Mouse (Mus musculus) limb, embryonic 12.5 days (tissue): ENCODE measurements at regions not wholly inside any gene's neighbourhood (a gene's known extent, or its start where the extent isn't known, plus 50 kb on each side); places are given as distances from the start of the nearest gene placed in this dataset.

Source experiments
- ATAC-seq: fragments of 200-750 bp; cut with Nextera tagmentation; 2 replicates; pipeline ENCODE4 v1.8.0; 2017; ENCODE audit warnings: low read depth, moderate TSS enrichment; ENCODE audit not compliant: insufficient number of reproducible peaks, insufficient read depth, low FRiP score, low TSS enrichment
- H3K27ac ChIP-seq: fragments of 300-500 bp; sonication (generic); 2 replicates; pipeline ENCODE4 v1.5.1; 2016; ENCODE audit warnings: mild to moderate bottlenecking, moderate library complexity
- H3K27me3 ChIP-seq: fragments of 300-500 bp; sonication (generic); 2 replicates; pipeline ENCODE4 v1.6.1; 2016; ENCODE audit warnings: mild to moderate bottlenecking, moderate library complexity
- H3K36me3 ChIP-seq: fragments of 300-500 bp; sonication (generic); 2 replicates; pipeline ENCODE4 v1.6.1; 2016; ENCODE audit warnings: mild to moderate bottlenecking, moderate library complexity
- H3K4me1 ChIP-seq: fragments of 300-500 bp; sonication (generic); replicated peaks from 2 replicates; pipeline ENCODE4 v1.6.1; 2016
- H3K4me2 ChIP-seq: fragments of 300-500 bp; sonication (generic); 2 replicates; pipeline ENCODE4 v1.6.1; 2016; ENCODE audit warnings: mild to moderate bottlenecking, moderate library complexity
- H3K4me3 ChIP-seq: fragments of 300-500 bp; sonication (generic); replicated peaks from 2 replicates; pipeline ENCODE4 v1.5.1; 2016; ENCODE audit warnings: mild to moderate bottlenecking
- H3K9ac ChIP-seq: fragments of 300-500 bp; sonication (generic); replicated peaks from 2 replicates; pipeline ENCODE4 v1.6.1; 2016; ENCODE audit warnings: mild to moderate bottlenecking, moderate library complexity
- H3K9me3 ChIP-seq: fragments of 300-500 bp; sonication (generic); 2 replicates; pipeline ENCODE4 v1.6.1; 2016; ENCODE audit warnings: mild to moderate bottlenecking, moderate library complexity
- WGBS: fragments of 180-500 bp; shearing (Covaris S2); methylation state at CpG from one replicate; pipeline ENCODE4 v1.1.7; 2016; 5-methylcytosine and 5-hydroxymethylcytosine counted together

GRCm38 (mm10) chr16:55480304-55480703 is 182.5 kb upstream of the Zpld1 start:
- 0 out of 2 replicates have a peak, but pooled peaks have one; percentile 68 for ATAC-seq
- Histone ChIP-seq H3K4me3 (no peak overlapping the region), H3K9me3 (no peaks in the 10 kb centered on the region), H3K9ac (no peak overlapping the region), H3K27ac (no peak overlapping the region), H3K36me3 (no peaks in the 10 kb centered on the region), H3K4me2 (no peak overlapping the region), H3K27me3 (no peaks in the 10 kb centered on the region; the same call in 1 of the 2 replicates), H3K4me1 (no peaks in the 10 kb centered on the region; the same call in 1 of the 2 replicates)
- WGBS, result 54% methylated on average over 7 of the region's 7 CpGs

- Histone ChIP-seq H3K9ac (no peak overlapping the region), H3K27ac (no peak overlapping the region), H3K4me2 (peak overlapping the region; percentile 30), H3K4me1 (no peaks in the 10 kb centered on the region; the same call in 1 of the 2 replicates), H3K9me3 (no peaks in the 10 kb centered on the region), H3K27me3 (no peaks in the 10 kb centered on the region), H3K36me3 (no peaks in the 10 kb centered on the region), H3K4me3 (no peak overlapping the region)
- 20% methylated on average over 17 of the region's 17 CpGs for WGBS
- ATAC-seq, result 0 out of 2 replicates have a peak, but pooled peaks have one; percentile 45
Measured at GRCm38 (mm10) chr16:55476544-55477208, 178.9 kb upstream of the Zpld1 start.

- H3K9me3 ChIP-seq, result no peaks in the 10 kb centered on the region
- H3K4me2 ChIP-seq, result no peak overlapping the region
- H3K36me3 ChIP-seq, result no peaks in the 10 kb centered on the region
- H3K9ac ChIP-seq, result no peak overlapping the region
- 72% methylated on average over 7 of the region's 7 CpGs for WGBS
- H3K4me1 ChIP-seq, result no peaks in the 10 kb centered on the region; the same call in 1 of the 2 replicates
- no peaks in the 10 kb centered on the region for H3K27me3 ChIP-seq
- no peak overlapping the region for H3K4me3 ChIP-seq
- no peak for ATAC-seq
- H3K27ac ChIP-seq, result no peak overlapping the region
Measured at GRCm38 (mm10) chr16:55474950-55475525, 177.3 kb upstream of the Zpld1 start.

GRCm38 (mm10) chr16:55471396-55471795 is 173.6 kb upstream of the Zpld1 start:
- H3K4me3 ChIP-seq, result no peak overlapping the region
- H3K9me3 ChIP-seq, result no peaks in the 10 kb centered on the region
- H3K27ac ChIP-seq, result no peak overlapping the region
- no peak overlapping the region for H3K9ac ChIP-seq
- H3K36me3 ChIP-seq, result no peaks in the 10 kb centered on the region
- no peak for ATAC-seq
- no peak overlapping the region for H3K4me2 ChIP-seq
- peaks cover 7% of the 10 kb centered on the region for H3K4me1 ChIP-seq
- no peaks in the 10 kb centered on the region for H3K27me3 ChIP-seq
- WGBS, result 50% methylated on average over 4 of the region's 4 CpGs

GRCm38 (mm10) chr16:55470721-55471120 is 172.9 kb upstream of the Zpld1 start:
- H3K27me3 ChIP-seq, result no peaks in the 10 kb centered on the region
- H3K9me3 ChIP-seq, result no peaks in the 10 kb centered on the region
- H3K36me3 ChIP-seq, result no peaks in the 10 kb centered on the region
- ATAC-seq, result no peak
- peaks cover 7% of the 10 kb centered on the region for H3K4me1 ChIP-seq
- 52% methylated on average over 13 of the region's 13 CpGs for WGBS
- H3K9ac ChIP-seq, result no peak overlapping the region
- no peak overlapping the region for H3K4me2 ChIP-seq
- no peak overlapping the region for H3K4me3 ChIP-seq
- H3K27ac ChIP-seq, result no peak overlapping the region

GRCm38 (mm10) chr16:55469703-55470102 is 171.9 kb upstream of the Zpld1 start:
- H3K27ac ChIP-seq, result no peak overlapping the region
- H3K27me3 ChIP-seq, result no peaks in the 10 kb centered on the region
- H3K36me3 ChIP-seq, result no peaks in the 10 kb centered on the region
- no peak overlapping the region for H3K4me3 ChIP-seq
- H3K4me2 ChIP-seq, result no peak overlapping the region
- WGBS, result 69% methylated on average over 3 of the region's 3 CpGs
- H3K9me3 ChIP-seq, result no peaks in the 10 kb centered on the region
- H3K4me1 ChIP-seq, result peaks cover 7% of the 10 kb centered on the region
- H3K9ac ChIP-seq, result no peak overlapping the region
- ATAC-seq, result no peak

GRCm38 (mm10) chr16:55468833-55469458 is 171.2 kb upstream of the Zpld1 start:
- H3K9me3 ChIP-seq, result no peaks in the 10 kb centered on the region
- H3K27ac ChIP-seq, result no peak overlapping the region
- 51% methylated on average over 9 of the region's 9 CpGs for WGBS
- H3K9ac ChIP-seq, result no peak overlapping the region
- ATAC-seq, result no peak
- H3K36me3 ChIP-seq, result no peaks in the 10 kb centered on the region
- H3K4me1 ChIP-seq, result peaks cover 7% of the 10 kb centered on the region
- no peak overlapping the region for H3K4me3 ChIP-seq
- no peak overlapping the region for H3K4me2 ChIP-seq
- H3K27me3 ChIP-seq, result no peaks in the 10 kb centered on the region

GRCm38 (mm10) chr16:55460519-55460918 is 162.7 kb upstream of the Zpld1 start:
- Histone ChIP-seq H3K9me3 (no peaks in the 10 kb centered on the region; the same call in 1 of the 2 replicates), H3K4me2 (no peak overlapping the region), H3K27me3 (no peaks in the 10 kb centered on the region), H3K36me3 (no peaks in the 10 kb centered on the region), H3K4me3 (no peak overlapping the region), H3K4me1 (no peaks in the 10 kb centered on the region), H3K27ac (no peak overlapping the region), H3K9ac (no peak overlapping the region)
- no peak for ATAC-seq

- 88% methylated on average over 3 of the region's 3 CpGs for WGBS
- no peak for ATAC-seq
- no peak overlapping the region for H3K4me3 ChIP-seq
- no peak overlapping the region for H3K27ac ChIP-seq
- no peaks in the 10 kb centered on the region for H3K27me3 ChIP-seq
- H3K36me3 ChIP-seq, result no peaks in the 10 kb centered on the region
- H3K9me3 ChIP-seq, result no peaks in the 10 kb centered on the region
- peaks cover 8% of the 10 kb centered on the region for H3K4me1 ChIP-seq
- no peak overlapping the region for H3K4me2 ChIP-seq
- H3K9ac ChIP-seq, result no peak overlapping the region
Measured at GRCm38 (mm10) chr16:55447581-55447980, 149.8 kb upstream of the Zpld1 start.

- Histone ChIP-seq H3K9me3 (no peaks in the 10 kb centered on the region), H3K9ac (no peak overlapping the region), H3K4me2 (no peak overlapping the region), H3K4me1 (peaks cover 15% of the 10 kb centered on the region), H3K4me3 (no peak overlapping the region), H3K36me3 (no peaks in the 10 kb centered on the region), H3K27ac (0 out of 2 replicates have a peak overlapping the region, but pooled peaks have one; percentile 17), H3K27me3 (no peaks in the 10 kb centered on the region)
- ATAC-seq, result peak; percentile 87
- 21% methylated on average over 5 of the region's 5 CpGs for WGBS
Measured at GRCm38 (mm10) chr16:55442821-55443581, 145.2 kb upstream of the Zpld1 start.
